Mouse (Mus musculus): Measurements from ENCODE around the gene Crisp4.

The Crisp4 gene

DNA sequence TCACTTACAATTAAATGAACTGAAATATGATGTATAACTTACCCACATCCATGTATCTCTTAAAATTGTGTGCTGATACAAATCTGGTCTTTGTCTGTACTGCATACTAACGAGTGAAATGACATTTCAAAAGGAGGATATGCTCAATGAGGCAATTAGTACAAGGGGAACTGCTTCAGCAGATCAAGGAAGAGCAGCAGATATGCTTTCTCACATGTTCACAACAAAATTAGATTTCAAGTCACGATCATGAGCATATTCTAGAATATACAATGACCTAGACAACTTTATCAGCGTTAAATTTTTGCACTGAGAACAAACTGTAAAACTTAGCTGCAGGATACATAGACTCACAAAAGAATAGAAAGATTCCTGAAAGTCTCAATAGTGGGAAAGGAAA is at the start of gene Crisp4:
Gene Crisp4 (minus strand): TSS at position 101 of the 400 bp plus-strand sequence.
- no peak for DNase-seq (ENCODE audit: low spot score)

DNA sequence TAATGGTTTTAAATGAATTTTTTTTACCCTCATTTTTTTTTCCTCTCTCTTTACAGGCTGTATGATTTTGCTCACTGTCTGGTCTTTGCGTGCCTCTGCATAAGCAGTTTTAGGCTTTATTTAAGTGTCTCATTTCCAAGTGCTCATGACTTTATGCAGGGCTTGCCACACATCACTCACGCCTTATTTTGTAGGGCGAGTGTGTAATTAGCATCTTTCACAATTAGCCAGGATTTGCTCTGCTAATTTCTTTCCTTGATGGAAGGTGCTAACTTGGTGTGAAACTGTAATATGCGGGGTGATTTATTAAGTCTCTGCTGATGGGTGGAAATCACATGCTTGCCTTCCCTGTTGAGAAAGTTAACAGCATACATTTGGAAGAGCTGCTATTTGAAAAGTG is 46.0 kb upstream of the Crisp4 start:
- no peak for DNase-seq (ENCODE audit: low spot score)

DNA sequence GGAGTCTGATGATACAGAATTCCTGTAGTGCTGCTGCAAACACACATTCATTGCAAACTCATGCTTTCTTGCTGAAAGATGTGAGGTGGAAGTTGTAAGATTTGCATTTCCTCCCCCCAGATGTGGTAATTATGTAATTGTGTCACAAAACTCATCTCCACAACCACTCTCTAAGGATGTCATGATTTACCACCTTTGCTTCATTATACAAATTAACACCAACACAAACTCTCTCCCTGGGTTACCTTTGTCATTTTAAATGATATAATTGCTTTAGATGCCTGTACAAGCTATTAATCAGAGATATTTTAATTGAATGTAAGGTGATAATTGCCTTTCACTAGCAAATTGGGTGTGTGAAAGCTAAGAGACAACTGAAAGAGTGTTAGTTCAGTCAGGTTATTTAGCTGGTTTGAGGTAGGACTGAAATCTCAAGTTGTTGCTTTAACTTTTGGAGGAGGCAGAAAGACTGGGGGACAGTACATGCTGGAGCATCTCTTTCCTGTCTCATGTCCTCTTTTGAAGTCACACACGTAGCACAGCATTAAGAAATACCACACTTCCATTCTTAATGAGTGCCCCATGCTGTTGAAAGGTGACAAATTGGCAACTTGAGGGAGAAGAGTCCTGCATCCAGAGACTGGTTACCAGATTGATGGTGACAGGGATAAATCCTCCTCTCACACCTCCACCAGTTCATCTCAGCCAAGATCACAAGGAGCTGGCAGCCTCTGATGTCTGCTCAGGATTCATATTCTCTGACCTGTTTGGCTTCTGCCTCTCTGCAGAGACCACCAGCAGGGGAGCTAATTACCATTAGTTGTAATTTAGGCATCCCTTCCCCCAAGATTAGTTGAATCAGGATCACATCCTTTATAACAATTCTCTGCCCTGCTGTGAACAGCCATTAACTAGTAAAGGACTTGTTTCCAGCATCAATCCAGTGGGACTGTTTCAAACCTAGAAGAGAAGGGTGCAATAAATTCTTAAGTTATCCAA is 45.3 kb upstream of the Crisp4 start:
- DNase-seq (ENCODE audit: low spot score) = no peak

DNA sequence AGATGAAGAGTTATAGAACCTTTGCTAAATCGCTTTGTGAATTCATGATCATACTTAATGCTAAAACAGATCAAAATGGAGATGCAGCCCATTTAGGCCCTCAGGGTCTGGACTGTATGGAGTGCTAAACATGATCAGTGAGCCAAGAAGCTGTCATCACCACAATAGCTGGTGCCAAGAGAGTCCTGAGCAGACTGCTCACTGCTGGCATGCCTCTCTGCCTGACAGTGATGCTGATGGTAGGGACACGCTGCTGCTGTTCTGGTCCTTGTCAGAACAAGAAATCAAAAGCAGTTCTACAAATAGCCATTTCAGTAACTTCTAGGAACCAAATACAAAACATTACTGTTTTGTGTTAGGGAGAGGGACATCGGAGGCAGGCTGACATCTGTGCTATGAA is 35.5 kb upstream of the Crisp4 start:
- no peak for DNase-seq (ENCODE audit: low spot score)

DNA sequence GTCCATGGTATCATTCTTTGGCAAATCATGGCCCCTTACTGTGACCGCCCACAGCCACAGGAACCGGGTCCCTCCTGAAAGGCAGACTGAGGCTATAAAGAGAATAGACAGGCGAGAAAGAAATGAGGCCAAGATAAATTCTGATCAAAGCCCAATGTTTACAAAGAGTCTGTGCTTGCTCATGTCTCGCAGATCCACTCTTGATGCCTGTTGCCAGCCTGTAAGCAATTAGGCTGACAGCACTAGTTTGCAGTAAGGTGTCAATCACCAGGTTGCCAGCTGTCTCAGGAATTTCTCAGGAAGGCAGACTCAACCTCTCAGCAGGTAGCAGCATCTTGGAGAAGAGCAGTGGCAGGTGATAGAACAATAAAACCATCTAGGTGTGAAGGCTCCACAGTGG is 24.9 kb upstream of the Crisp4 start:
- no peak for DNase-seq (ENCODE audit: low spot score)

DNA sequence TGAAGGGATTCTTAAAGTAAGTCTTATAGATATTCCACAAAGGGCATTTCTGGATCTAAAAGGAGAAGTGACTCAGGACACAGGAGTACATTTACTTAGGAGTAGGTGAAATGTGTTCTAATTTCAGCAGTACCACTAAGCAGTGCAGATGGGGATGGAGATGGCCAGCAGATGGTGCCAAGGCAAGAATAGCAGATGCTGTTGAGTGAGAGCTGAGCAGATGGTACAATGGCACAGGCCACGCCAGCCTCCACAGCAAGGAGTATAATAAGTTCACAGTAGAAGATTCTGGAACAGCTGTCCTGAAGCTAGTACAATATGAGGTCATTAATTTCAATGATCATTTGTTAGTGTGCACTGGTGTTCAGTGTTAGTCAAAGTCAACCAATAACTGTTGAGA is 22.6 kb upstream of the Crisp4 start:
- no peak for DNase-seq (ENCODE audit: low spot score)

DNA sequence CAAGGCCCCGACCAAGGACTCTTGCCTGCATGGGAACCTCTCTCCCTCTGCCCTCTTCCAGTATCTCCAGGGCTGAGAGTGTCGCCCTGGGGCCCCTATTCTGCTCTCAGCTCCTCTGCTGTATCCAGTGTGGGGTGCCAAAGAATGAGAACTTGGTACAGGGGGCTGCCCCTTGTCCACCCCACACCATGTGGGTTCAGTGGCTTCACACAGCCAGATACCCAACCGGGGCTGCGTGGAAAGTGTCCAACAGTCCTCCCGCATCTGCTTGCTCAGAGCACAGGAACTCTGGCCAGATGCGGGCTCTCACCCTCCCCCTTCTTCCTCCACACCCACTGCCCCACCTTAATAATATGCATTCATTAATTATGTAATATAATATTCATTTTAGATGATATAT is 13.4 kb upstream of the Crisp4 start:
- no peak for DNase-seq (ENCODE audit: low spot score)

DNA sequence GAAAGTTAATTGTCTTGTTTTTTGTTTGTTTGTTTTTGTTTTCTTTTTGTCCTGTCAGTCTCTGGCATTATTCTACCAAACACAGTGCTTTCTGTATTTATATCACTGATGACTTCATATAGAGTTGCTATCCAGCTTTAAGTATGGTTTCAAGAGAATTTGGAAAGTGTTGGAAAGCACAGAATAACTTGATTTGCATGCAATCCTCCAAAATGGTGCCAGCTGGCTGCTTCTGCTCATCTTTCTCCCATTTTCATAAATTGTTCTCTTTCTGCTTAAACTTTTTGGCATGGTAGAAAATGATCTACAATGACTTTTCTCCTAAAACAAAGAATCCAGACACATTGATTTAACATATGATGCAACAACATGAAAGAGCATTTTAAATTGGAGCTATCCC is 2.5 kb upstream of the Crisp4 start:
- DNase-seq (ENCODE audit: low spot score) = no peak

DNA sequence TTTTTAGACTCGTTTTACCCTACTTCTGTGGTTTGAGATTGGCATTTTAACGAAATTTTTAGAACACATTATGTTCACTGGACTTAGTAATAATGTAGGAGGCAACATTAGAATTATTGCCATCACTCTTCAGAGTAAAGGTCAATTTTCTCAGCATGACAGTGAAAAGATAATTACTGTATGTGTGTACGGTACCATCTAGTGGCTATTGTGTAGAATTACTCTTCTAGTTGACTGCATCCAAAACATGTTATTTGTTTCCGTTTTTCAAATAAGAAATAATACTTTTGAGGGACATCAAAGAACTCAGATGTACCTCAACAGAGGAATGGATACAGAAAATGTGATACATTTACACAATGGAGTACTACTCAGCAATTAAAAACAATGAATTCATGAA is 14.0 kb downstream of the Crisp4 start:
- no peak for DNase-seq (ENCODE audit: low spot score)

DNA sequence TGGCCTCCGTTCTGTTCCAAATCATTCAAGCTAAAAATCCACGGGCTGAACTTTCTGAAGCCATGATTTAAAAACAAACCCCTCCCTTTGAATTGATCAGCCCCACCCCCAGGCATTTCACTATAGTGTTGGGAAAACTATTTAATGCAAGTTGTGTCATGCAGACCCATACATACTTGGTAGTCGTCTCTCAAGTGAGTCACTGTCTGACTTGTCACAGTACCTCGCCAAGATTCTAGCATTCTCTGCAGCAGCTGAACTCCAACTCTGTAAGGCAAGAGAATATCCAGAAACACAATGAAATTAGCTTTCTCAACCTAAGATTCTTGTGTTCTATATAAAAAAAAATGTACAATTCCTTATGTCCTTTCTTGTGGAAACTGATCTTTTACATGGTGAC is 15.7 kb downstream of the Crisp4 start:
- no peak for DNase-seq (ENCODE audit: low spot score)

DNA sequence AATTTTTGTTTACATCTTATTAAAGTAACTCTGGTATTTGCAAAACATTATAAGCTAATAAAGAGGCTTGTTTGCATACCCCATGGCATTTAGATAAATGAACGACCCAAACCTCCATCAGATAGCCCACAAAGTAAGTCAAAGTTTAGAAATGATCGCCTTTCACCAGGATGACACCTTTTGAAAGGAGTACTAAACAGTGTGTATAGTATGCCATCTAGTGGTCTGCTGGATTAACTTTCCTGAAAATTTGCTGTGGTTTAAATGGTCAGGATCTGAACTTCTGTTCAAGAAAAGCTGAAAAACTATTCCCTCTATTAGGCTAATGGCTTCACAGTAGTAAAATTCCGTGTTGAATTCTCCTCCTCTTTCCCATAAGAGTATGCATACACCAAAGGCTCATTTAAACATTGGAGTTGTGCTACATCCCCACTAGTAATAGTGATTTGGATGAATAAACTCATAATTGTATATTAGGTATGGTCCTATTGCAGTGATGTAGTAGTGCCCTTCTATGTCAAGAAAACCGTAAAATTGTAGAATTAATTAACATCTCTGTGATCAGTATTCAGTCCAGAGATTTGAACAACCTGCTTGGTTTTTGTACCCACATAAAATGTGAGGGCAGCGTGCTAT is 38.9 kb downstream of the Crisp4 start:
- no peak for DNase-seq (ENCODE audit: low spot score)

DNA sequence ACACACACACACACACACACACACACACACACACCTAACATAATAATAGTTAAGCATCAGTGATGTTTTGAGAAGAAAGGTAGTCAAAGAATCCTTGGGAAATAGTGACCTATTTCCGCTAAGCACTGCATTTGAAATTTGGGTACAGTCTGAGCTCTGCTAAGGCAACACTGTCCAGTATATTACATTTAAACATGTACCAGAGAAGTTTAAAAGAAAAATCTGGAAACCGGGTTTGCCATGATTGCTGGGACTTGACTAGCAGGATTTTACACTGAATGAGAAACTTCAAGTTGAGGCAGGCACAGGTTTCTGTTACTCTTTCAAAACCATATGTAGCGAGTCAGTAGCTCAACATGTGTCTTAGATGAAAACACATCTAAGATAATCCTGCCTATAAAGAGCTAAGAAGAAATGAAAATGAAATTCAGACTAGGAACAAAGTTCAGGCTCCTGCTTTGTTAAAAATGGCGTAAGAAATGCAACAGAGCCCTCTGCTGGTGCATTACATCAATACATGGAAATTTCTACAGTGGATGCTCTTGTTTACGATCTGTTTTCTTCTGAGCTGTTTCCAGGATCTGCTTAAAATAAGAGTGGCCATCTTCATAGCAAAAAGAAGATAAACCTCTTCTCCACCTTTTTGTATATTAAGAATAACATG is 39.7 kb downstream of the Crisp4 start:
- no peak for DNase-seq (ENCODE audit: low spot score)

DNA sequence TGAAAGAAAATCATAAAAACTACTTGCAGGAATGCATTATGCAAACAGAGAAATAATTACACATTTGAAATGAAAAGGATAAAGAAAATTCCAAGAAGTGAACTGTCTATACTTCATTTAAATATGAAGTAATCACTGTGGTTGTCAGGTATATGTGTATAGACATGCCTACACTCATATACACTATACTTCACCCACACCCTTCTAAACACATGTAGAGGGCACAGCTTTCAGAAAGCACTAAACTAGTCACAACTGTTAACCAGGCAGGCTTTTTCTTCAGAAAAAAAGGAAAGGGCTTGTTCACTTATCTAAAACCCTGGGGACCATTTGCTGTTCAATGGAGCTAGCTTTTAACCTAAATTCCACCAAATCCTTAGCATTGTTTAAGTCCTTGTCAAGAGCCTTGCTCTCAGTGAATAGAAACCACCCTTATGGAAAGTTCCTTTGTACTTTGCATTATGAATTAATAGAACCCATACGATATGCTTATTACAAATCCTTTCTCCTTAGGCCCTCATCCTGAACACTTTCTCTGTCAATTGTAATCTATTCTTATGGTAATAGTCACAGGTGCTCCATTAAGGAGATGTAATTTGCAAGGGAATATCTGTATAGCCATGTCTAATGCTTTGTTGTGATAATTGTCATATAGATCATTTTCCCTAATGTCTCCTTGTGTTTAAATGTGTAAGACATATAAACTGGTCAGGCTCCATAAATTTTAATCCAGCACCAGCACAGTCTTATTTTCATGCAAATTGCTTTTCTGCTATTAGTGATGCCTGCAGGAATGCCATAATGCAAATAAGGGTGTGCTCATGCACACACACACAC is 40.5 kb downstream of the Crisp4 start:
- DNase-seq (ENCODE audit: low spot score) = no peak
